Mouse (Mus musculus) spleen, postnatal 14 days (tissue): Measurements from ENCODE around the gene Otop3.
"Not testable (repeated sequence)": the region's sequence is repeated elsewhere in the genome, so short reads cannot be mapped to it uniquely, and the experiment has no call there.

Source experiments
- DNase-seq, 2 experiments: peaks; one replicate each; pipeline ENCODE4 v3.0.0; 2021 to 2022; ENCODE audit warnings: low spot score in 2 of 2

The Otop3 gene

DNA sequence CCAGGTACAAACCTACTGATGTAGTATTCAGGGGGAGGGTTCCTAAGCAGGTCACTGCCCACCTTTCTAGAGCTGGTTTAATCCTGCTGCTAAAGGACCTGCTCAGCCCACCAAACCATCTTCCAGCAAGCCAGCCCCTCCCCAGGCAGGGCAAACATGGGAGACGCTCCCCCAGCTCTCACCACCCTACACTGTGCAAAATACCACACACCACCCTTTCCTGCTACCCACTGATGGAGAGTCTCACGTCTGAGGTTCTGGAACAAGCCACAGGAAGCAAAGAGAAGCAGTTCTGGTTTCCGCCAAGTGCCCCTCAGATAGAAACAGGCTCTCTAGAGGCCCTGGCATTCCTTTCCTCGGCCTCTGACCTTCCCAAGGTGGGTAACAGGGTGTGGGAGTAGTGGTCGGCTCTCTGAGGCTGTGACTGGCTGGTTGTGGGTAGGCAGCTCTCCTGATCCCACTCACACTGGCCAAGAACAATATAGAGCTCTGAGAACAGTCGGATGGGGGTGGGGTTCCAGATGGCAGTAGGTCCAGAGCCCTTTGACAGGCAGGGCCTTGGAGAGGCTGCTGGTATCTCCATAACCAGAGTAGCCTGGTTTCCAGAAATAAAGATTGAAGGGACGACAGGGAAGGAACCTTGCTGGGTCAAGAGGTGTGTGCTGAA lies 31.6 kb downstream of the Otop3 start:
- no peak for DNase-seq

DNA sequence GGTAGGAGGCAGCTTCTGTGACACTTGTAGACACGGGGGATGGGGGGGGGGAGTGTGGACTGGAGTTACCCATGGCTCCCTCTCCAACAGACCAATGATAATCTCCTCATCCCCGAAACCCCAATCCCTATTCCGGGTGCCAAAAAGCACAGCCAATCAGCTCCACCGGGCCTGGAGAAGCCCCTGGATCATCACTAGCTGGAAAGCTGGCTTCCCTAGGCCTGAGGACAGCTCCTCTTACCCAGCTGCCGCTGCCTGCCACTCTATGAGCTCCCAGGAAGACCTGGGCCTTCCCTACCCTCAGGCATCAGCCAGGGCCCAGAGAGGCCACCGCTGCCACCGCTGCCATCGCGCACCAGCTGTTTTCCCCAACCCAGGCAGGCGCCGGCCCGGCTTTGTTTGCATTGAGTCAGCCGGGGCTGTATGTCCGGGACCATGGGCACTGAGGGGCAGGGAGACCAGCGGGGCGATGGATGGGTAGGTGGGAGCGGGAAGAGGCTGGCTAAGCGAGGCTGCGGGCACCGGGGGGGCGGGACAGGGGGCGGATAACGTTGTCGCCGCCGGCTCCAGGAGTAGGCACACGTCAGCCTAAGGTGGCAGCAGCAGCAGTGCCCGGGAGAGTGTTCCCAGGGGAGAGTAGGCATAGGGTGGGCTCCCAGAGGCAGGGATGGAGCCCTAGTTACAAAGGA lies 32.3 kb downstream of the Otop3 start:
- no peak for DNase-seq

DNA sequence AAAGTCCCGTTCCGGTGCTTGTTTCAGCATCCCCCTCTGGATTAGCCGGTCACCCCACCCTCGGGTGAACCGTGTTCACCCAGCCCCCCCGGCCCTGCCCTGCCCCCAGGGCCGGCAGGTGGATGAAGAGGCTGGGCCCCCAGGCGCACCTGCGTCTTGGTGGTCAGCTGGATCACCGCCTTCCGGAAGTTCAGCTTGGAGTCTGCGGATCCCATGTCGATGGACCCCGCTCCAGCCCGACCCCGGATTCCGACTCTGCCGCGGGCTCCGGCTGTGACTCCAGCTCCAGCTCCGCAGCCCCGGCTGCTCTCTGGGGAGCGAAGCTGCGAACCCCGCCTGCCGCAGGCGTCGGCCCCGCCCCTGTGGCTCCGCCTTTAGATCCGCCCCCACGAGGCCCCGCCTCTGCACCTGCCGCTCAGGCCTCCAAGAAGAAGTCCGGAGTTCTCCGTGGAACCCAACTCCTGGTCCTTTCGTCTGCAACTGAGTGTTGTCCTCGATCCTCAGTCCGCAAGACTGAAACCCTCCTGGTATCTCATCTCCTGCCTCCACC lies 32.9 kb downstream of the Otop3 start, which contains the start of gene Hid1:
Gene Hid1 (minus strand): TSS at position 362 of the 550 bp plus-strand sequence.
- peak; percentile 51 to 59 for DNase-seq

DNA sequence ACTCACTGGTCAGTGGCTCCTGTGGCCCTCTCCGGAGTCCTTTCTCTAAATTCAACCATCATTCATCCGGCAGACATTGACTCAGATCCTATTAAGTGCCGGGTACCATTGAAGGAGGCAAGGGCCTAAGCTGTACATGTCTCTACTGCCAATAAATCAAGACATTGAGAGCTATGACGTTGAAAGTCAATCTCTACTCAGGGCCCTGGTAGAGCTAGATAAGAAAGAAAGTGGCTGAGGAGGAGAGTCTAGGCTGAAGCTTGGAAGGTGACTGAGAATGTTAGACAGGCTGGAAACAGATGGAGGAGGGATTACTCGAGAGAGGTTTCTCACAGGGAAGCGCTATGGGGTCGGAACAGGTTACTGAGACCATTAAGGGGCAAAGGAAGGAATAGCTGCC lies 35.8 kb downstream of the Otop3 start:
- DNase-seq, result no peak

DNA sequence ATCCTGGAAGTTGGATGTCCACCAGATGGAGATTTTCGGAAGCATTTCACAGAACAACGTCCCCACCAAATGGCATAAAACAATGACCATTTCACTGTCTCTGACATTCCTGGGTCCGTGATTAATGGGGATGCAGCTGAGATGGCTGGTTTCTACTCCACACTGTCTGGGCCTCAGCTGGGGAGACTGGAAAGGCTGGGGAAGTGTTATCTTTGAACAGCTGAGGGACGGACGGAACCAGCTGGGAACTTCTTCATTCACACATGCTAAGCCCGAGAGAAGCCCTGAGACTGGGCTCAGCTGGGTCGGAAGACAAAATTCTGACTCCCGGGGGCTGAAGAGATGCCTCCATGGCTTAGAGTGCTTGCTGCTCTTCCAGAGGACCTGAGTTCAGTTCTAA lies 36.8 kb downstream of the Otop3 start:
- DNase-seq, result no peak

DNA sequence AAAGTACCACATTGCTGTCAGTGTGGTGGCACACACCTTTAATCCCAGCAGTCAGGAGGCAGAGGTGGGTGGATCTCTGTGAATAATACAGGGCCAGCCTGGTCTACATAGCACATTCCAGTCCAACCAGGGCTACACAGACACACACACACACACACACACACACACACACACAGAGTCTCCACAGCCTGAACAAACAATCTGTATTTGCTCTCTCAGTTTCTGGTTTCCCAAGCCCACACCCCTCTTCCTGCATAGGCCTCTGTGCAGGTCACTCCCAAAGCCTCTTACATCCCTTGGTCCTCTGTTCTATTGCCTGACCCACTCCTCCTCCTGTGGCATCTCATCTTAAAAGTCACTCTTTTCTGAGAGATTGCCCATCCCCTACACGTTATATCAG lies 37.5 kb downstream of the Otop3 start:
- no peak for DNase-seq

DNA sequence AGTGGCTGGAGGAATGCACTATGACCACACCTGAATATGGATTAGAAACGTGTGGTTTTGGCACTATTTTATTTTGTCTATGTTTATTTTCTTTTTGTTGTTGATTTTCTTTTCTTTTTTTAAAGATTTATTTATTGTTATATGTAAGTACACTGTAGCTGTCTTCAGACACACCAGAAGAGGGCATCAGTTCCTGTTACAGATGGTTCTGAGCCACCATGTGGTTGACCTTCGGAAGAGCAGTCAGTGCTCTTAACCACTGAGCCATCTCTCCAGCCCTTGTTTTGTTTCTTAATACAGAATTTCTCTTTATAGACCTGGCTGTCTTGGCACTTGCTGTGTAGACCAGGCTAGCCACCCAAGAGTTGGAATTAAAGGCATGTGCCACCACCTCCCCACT lies 38.2 kb downstream of the Otop3 start:
- DNase-seq, result no peak

DNA sequence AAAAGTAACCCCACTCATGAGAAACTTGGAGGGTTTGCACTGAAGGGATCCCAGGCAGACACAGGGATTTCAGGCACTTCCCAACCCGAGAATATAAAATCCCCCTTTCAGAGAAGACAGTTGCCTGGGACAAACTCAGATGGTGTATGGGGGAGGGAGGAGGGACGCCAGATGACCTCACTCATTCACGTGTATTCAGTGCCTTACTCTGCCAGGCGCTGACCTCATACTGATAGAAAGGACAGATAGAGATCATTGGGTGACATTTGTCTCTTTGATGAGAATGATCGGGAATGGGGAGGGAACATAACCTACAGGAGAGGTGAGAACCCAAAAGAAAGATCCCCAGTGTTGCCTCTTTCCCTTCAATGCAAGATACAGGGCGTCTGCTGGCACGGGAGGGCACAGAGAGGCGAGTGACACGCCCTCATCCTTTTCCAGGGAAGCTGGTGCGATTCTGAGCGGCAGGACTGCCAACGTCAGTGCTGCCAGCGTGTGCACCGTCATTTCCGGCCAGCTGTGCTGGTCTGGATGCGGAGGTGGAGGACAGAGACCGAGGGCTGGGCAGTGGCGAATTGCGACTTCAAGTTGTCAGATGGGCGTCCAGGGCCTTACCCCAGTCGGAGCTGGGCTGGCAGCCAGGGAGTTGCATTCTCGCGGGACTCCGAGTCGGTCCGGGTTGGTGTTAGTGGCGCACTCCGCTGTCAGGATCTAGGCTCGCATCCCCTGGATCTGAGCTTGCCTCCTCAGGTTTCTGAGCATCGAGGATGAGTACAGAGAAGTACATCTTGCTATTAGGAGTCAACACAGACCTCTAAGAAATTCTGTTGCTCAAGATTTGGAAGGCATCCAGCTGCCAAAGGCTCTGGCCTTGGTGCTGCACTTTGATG lies 39.5 kb downstream of the Otop3 start:
- DNase-seq, result no peak

DNA sequence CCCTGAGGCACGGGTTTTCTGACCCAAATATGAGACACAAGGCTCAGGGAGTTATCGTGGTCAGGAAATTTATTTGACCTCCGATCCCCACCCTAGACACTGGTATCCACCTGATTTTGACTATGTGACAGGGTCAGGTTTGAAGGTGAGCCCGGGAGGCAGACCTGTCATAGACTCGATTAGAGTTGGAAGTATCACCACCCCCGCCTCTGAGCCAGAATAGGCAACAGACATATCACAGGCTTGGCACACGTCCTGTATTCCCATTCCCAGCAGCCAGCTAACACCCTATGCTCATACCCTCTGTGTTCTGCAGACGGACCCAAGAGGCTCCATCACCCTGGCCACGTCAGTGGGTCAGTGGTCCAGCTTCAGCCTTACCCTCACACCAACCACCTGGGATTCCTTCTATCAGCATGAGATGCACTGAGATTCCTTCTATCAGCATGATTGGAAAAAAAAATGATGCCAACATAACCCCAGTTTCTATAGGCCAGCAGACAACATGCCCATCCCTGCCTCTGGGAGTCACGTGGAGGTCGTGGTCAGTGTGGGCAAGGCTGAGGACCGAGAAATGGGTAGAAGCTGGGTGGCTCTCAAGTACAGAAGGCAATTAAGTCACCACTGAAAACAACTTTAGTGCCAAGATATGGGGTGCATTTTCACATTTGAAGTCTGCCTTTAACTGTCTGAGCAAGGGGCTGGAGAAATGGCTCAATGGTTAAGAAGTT lies 40.3 kb downstream of the Otop3 start:
- no peak for DNase-seq

DNA sequence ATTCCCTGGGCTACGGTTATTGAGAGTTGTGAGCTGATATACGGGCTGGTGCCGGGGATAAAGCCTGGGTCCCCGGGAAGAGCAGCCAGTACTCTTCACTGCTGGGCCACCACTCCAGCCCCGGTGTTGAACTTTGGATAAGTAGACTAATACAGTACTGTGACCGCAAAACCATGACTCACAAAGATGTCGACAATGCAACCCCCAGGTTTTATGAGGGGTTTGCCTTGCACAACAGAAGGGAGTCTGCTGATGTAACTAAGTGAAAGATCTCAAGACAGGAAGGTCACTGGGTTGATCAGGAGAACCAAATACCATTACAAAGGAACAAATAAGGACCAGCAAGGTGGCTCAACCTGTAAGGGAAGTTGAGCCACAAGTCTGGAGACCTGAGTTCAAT lies 42.2 kb downstream of the Otop3 start:
- DNase-seq, result no peak

DNA sequence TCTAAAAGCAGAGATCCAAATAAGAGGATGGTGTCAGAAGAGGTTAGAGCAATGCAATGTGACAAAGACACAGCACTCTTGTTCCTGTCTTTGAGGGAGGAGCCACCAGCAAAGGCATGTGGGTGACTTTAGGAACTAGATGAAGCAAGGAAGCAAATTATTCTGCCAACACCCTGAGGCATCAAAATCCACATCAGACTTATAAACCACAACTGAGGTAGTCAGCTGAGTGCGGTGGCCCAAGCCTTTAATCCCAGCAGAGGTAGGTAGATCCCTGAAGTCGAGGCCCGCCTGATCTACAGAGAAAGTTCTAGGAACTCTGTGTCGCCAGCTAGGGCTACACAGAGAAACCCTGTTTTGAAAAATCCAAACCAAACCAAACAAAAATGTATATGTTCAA lies 42.7 kb downstream of the Otop3 start:
- no peak for DNase-seq

DNA sequence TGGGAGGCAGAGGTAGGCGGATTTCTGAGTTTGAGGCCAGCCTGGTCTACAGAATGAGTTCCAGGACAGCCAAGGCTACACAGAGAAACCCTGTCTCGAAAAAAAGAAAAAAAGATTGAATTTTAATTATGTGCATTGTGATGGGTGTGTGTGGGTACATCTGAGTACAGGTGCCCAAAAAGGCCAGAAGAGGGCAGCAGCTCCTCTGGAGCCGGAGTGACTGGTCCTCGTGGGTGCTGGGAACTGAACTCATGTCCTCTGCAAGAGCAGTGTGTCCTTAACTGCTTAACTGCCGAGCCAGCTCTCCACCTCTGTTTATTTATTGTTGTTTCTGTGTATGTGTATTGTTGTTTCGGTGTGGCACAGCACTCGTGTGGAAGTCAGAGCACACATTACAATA lies 43.3 kb downstream of the Otop3 start:
- DNase-seq, result no peak

DNA sequence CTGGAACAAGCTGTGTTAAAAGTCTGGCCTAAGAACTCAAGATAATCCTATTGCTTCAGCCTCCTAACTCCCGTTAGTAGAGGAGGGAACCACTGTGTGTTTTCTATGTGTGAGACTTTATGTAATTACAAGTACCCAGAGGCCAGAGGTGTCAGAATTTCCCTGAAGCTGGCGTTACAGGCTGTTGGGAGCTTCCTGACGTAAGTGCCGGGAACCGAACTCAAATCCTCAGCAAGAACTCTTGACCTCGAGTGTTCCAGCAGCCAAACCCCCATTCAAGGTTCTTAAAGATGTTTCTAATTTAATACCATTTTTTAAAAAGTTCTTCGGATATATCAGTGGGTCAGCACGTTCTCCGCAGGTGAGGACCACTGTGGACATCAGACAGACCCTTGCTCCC lies 46.7 kb downstream of the Otop3 start:
- no peak for DNase-seq

DNA sequence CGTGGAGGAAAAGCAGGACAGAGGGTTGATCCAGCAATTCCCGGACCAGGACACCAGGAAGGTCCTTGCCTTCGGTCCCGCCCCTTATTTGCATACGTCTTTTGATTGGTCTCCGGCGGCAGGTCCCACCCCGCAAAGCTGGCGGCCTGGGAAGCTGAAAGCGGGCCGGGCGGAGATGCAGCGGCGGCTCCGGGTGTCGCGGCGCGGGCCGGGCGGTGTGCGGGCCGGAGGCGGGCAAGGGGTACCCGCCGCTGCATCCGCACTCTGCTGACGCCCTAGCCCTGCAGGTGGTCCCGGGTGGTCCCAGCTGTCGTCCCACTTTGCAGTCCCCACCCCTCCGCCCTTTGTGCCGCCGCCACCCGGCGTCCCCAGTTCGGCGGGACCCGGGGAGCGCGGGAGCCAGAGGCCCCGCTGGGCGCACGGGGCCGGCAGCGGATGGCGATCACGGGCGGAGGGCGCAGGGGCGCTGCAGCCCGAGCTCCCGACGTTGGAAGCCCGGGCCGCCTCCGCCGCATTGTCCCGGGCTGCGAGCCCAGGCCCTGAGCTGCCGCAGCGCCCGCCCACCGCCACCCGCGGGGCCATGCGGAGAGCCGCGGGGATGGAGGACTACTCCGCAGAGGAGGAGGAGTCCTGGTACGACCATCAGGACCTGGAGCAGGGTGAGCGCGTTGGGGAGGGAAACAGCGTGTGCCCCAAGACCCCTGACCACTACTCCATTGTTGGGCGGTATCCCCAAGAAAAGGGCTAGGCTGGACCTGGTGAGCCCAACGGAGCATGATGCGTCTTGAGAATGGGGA lies 47.4 kb downstream of the Otop3 start, which contains the start of gene Cdr2l:
Gene Cdr2l (plus strand): TSS at position 174 of the 797 bp plus-strand sequence.
- no peak for DNase-seq

DNA sequence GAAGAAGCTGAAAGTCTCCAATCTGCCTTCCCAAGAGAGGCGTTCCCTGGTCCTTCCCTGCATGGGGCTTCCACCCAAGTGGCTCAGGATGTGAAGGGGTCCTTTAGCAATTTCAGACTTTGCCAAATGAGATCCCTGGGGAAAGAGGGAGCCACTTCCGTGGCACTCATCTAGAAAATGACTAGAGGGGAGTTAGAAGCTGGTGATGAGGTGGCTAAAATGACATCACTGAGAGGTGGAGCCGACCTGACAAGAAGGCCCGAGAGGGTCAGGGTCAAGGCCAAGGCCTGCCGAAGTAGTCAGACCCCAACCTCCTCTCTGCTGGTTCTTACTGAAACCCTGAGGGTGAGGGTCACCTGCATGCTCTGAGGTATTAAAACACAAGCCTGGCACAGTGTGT lies 48.4 kb downstream of the Otop3 start:
- DNase-seq, result no peak

DNA sequence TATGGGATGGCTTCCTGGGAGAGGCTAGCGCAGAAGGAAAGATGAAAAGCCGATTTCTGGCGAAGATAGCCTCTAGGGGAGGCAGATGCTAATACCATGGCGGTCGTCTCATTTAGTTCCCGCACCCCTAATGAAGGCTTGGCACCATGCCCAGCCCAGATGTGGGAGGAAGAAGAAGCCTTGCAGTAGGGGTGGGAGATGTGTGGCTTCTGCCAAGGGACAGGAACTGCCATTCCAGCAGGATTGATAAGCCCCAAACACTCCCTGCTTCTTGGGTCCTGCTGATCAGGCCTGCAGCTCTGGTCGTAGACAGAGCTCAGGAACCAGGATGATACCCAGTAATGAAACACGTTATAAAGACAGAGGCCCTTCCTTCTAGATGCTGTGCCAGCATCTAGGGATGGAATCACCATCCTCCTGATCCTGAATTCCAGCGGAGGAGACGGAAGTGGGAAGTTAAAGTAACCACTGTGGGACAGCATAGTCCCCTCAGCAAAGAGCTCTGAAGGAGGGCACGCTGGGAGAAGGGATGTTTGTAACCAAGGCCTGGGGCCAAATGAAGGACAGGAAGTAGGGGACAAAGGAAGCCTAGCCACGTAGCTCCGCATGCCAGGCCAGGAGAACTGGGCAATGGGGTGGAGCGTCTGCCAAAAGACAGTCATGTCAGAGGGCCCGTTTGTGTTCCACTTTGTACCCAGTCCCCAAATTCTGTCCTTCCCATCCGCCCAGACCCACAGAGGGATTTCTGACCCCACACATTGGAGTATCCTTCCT lies 49.4 kb downstream of the Otop3 start:
- no peak for DNase-seq

DNA sequence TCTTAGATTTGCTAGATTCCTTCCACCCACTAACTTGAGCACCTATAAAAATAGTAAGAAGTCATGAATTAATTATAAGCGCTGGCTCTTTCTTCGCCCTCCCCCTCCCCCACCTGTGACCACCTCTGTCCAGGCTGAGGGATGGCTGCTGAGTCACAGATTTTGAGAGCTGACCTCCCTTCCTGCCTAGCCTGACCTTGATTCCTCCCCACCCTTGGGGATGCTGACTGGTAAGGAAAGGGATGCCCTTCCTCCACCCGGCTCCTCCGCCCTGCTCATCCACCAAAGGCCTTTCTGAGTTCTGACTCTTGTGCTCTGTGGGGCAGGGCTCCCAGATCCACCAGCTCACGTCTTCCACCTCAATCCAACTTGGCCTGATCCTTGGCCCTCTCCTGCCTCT lies 50.1 kb downstream of the Otop3 start:
- no peak for DNase-seq

DNA sequence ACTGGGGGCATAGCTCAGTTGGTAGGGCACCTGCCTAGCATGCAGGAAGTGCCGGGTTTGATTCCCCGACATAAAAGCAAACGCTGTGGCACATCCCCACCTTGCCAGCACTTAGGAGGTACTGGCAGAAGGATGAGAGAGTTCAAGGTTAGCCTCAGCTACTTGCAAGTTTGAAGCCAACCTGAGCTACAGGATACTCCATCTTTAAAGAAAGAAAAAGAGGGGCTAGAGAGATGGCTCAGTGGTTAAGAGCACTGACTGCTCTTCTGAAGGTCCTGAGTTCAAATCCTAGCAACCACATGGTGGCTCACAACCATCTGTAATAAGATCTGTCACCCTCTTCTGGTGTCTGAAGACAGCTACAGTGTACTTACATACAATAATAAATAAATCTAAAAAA lies 52.3 kb downstream of the Otop3 start:
- not testable (repeated sequence) for DNase-seq

DNA sequence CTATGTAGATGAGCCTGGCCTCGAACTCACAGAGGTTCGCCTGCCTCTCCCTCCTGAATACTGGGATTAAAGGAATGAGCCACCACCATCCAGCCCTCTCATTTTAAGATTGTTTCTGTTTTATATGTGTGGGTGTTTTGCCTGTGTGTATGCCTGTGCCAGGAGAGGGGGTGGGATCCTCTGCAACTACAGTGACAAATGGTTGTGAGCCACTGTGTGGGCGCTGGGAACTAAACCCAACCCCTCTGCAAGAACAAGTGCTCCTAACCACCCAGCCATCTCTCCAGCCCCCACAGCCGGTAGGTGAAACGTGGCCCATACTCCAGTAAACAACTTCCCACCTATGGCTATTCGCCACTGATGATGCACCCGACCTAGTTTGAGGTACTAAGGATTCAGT lies 56.8 kb downstream of the Otop3 start:
- no peak for DNase-seq

DNA sequence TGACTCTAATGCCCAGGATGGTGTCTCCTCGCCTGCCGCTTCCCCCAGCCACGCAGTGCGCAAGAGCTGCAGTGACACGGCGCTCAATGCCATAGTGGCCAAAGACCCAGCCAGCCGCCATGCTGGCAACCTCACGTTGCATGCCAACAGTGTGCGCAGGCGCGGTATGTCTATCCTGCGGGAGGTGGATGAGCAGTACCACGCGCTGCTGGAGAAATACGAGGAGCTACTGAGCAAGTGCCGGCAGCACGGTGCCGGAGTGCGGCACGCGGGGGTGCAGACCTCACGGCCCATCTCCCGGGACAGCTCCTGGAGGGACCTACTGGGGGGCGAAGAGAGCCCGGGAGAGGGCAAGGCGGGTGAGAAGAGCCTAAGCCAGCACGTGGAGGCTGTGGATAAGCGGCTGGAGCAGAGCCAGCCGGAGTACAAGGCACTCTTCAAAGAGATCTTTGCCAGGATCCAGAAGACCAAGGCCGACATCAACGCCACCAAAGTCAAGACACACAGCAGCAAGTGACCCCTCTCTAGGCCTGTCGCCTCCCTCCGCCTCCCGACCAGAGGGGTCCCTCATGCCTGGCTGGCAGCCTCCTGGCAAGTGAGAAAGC lies 59.3 kb downstream of the Otop3 start:
- DNase-seq, result no peak
